Mouse (Mus musculus): Measurements from ENCODE around the gene Usp32. TPM values are rescaled to one million over a fixed set of nuclear protein-coding genes. Genes with fewer than 3 reads are reported as not detected.

Gene Usp32
- polyA plus RNA-seq, 1 experiment from 2014 or later: 5.3 TPM

DNA sequence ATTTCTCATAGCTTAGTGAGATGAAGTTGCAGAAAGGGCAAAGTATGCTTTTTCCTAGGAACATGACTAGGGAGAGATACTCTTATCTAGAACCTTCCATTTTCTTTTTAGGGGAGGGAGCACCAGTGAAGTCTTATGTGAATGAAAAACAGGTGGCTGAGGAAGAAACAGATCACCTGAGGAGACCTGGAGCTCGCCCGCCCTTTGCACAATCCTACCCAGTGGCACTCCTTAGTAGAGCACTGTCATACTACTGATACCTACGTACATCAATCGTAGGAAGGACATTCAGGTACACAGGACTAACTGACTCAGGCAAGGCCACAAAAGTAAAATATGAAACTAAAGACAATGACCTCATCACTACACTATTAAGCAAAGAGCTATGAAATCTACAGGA lies 81.4 kb downstream of the Usp32 start:
- Histone ChIP-seq H3K27ac (ENCODE audit: poor library complexity, severe bottlenecking) (no peak overlapping the region), H3K27me3 (replicated peaks) (no peaks in the 10 kb centered on the region), H3K9ac (no peak overlapping the region), H3K9me3 (replicated peaks) (no peaks in the 10 kb centered on the region), H3K4me2 (no peak overlapping the region), H3K36me3 (0 out of 2 replicates have a peak, but pooled peaks cover 2% of the 10 kb centered on the region), H3K4me1 (replicated peaks) (no peaks in the 10 kb centered on the region), H3K4me3 (no peak overlapping the region)
- WGBS: 97% methylated on average over 4 of the region's 4 CpGs
- no peak for ATAC-seq (ENCODE audit: insufficient number of reproducible peaks, low FRiP score)

DNA sequence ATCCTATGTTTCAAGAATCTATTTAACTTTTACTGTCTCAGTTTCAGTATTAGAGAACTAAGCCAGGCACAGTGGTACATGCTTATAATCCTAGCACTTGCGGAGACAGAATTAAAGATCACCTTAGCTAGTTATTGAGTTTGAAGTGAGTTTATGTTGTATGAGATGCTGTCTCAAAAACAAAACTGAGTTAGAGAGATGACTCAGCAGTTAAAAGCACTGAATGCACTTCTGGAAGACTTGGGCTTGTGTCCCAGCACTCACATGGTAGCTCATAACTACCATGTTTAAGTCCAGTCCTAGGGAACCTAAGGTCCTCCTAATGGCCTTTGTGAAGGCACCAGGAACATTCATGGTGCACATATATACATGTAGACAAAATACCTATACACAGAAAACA lies 82.4 kb downstream of the Usp32 start:
- Histone ChIP-seq H3K36me3 (0 out of 2 replicates have a peak, but pooled peaks cover 2% of the 10 kb centered on the region), H3K9ac (no peak overlapping the region), H3K4me2 (no peak overlapping the region), H3K27ac (ENCODE audit: poor library complexity, severe bottlenecking) (no peak overlapping the region), H3K4me1 (replicated peaks) (no peaks in the 10 kb centered on the region), H3K9me3 (replicated peaks) (no peaks in the 10 kb centered on the region), H3K27me3 (replicated peaks) (no peaks in the 10 kb centered on the region), H3K4me3 (no peak overlapping the region)
- WGBS: 92% methylated on average over 1 of the region's 1 CpGs
- no peak for ATAC-seq (ENCODE audit: insufficient number of reproducible peaks, low FRiP score)

DNA sequence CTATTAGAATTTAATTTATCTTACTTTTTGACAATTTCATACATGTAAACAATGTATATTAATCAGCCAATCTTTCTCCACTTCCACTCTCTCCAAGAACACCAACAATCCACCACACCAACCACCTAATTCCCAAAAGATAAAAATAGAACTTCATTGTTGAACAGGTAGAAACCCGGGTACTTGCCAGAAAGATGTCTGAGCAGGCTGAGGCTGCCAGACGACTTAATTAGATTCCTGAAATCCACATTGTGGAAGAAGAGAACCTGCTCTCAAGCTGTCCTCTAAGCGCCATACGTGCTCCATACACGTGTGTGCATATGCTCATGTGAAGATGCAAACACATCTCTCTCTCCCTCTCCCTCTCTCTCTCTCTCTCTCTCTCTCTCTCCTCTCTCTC lies 83.1 kb downstream of the Usp32 start:
- WGBS: 67% methylated on average over 5 of the region's 5 CpGs
- no peaks in the 10 kb centered on the region for H3K27me3 ChIP-seq (replicated peaks)
- no peak overlapping the region for H3K4me3 ChIP-seq
- H3K4me1 ChIP-seq (replicated peaks): no peaks in the 10 kb centered on the region
- H3K36me3 ChIP-seq: 0 out of 2 replicates have a peak, but pooled peaks cover 2% of the 10 kb centered on the region
- H3K4me2 ChIP-seq: no peak overlapping the region
- no peak overlapping the region for H3K27ac ChIP-seq (ENCODE audit: poor library complexity, severe bottlenecking)
- no peak for ATAC-seq (ENCODE audit: insufficient number of reproducible peaks, low FRiP score)
- no peak overlapping the region for H3K9ac ChIP-seq
- no peaks in the 10 kb centered on the region for H3K9me3 ChIP-seq (replicated peaks)

DNA sequence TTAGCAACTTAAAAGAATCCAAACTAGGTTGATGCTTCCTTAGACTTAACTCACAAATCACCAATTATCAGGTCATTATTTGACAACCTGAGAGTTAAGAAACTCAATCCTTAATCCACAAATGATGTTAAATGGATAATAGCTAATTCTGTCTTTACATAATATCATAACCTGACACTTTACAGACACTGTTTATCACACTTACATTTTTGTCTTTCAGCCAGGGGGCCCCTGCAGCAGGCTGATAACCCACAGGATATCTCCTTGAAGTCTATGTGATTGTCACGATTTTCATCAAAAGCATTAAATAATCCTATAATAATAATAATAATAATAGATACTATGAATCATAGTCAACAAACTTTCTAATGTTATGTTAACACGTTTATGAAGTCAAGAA lies 84.4 kb downstream of the Usp32 start:
- no peak overlapping the region for H3K27ac ChIP-seq (ENCODE audit: poor library complexity, severe bottlenecking)
- no peak for ATAC-seq (ENCODE audit: insufficient number of reproducible peaks, low FRiP score)

DNA sequence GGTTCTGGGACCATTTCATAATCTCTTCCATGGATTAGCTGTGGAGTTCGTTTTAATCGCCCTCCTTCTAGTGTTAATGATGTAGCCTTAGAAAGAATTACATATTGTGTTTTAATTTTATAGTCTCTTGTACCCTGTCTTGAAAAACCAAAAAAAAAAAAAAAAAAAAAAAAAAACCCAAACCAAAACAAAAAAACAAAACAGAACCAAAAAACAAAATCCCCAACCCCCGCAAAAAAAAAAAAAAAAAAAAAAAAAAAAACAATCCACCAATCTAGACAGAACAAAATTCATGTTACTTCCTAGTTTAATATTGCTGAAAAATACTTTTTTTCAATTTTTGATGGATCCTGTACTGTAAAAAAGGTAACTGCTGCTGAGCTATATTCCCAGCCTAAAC lies 100.7 kb downstream of the Usp32 start:
- no peak for ATAC-seq (ENCODE audit: insufficient number of reproducible peaks, low FRiP score)

More for the DNA sequence above, 84.4 kb downstream of the Usp32 start:
- no peaks in the 10 kb centered on the region for H3K27me3 ChIP-seq (replicated peaks)
- 79% methylated on average over 2 of the region's 2 CpGs for WGBS
- H3K4me1 ChIP-seq (replicated peaks): no peaks in the 10 kb centered on the region
- no peaks in the 10 kb centered on the region for H3K9me3 ChIP-seq (replicated peaks)
- H3K36me3 ChIP-seq: 0 out of 2 replicates have a peak, but pooled peaks cover 2% of the 10 kb centered on the region
- H3K9ac ChIP-seq: no peak overlapping the region
- H3K4me3 ChIP-seq: no peak overlapping the region
- no peak overlapping the region for H3K4me2 ChIP-seq

DNA sequence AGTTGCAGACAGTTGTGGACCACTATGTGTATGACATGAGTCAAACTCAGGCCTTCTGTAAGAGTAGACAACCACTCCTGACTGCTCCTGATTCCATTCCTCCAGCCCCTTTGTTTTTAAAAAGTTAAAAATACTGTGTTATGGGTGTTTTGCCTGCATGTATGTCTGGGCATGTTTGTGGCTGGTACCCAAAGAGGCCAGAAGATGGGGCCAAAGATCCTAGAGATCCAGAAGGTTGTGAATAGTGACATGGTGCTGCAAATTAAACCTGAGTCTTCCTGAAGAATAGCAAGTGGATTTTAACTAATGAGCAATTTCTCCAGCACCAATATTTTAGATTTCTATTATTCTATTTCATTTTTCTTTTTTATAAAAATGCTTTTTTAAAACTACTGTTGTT lies 126.8 kb downstream of the Usp32 start:
- H3K4me2 ChIP-seq: no peak overlapping the region
- H3K4me1 ChIP-seq (replicated peaks): no peaks in the 10 kb centered on the region
- H3K9ac ChIP-seq: no peak overlapping the region
- no peaks in the 10 kb centered on the region for H3K9me3 ChIP-seq (replicated peaks)
- H3K4me3 ChIP-seq: no peak overlapping the region
- H3K27ac ChIP-seq (ENCODE audit: poor library complexity, severe bottlenecking): no peak overlapping the region
- no peaks in the 10 kb centered on the region for H3K27me3 ChIP-seq (replicated peaks)
- peaks cover 48% of the 10 kb centered on the region for H3K36me3 ChIP-seq
- ATAC-seq (ENCODE audit: insufficient number of reproducible peaks, low FRiP score): no peak

More for the DNA sequence above, 100.7 kb downstream of the Usp32 start:
- WGBS: 79% methylated on average over 3 of the region's 3 CpGs
- Histone ChIP-seq H3K9me3 (replicated peaks) (no peaks in the 10 kb centered on the region), H3K4me1 (replicated peaks) (no peaks in the 10 kb centered on the region), H3K27ac (ENCODE audit: poor library complexity, severe bottlenecking) (no peak overlapping the region), H3K27me3 (replicated peaks) (no peaks in the 10 kb centered on the region), H3K4me2 (no peak overlapping the region), H3K9ac (no peak overlapping the region), H3K4me3 (no peak overlapping the region), H3K36me3 (peaks cover 24% of the 10 kb centered on the region)

DNA sequence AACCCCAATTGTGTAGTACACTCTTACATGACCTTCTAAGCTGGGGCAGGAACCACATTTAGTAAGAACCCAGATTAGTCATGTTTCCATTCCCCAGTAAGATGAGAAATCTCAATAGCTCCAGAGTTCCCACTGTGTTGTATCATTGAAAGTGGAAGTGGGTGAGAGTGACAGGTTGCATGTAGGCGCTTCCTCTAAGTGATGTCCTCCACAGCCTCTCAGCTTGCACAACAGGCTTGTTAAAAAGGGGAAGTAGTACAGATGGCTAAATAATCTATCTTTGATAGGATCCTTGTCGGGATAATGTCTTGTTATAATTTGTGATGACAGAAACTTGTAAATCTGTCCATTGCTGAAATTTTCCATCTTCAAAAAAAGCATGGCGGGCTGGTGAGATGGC lies 136.4 kb downstream of the Usp32 start:
- Histone ChIP-seq H3K4me2 (no peak overlapping the region), H3K36me3 (peaks cover 42% of the 10 kb centered on the region), H3K27ac (ENCODE audit: poor library complexity, severe bottlenecking) (no peak overlapping the region), H3K9me3 (replicated peaks) (no peaks in the 10 kb centered on the region), H3K27me3 (replicated peaks) (no peaks in the 10 kb centered on the region), H3K9ac (no peak overlapping the region), H3K4me1 (replicated peaks) (no peaks in the 10 kb centered on the region), H3K4me3 (no peak overlapping the region)
- 86% methylated on average over 3 of the region's 3 CpGs for WGBS
- ATAC-seq (ENCODE audit: insufficient number of reproducible peaks, low FRiP score): no peak

DNA sequence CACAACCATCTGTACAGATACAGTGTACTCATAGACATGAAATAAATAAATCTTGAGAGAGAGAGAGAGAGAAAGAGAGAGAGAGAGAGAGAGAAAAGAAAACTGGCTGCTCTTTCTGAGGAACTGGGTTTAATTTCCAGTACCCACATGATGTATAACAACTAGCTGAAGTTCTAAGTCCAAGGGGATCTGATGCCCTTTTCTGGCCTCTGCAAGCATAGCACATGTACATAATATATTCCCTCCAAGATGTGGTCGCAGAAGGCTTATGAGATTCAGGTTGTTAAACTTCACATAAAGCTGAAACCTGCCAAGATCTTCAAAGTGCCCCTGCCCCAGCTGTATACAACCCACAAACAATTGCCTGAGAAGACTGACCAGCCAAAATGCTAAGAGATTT lies 144.7 kb downstream of the Usp32 start:
- H3K9me3 ChIP-seq (replicated peaks): no peaks in the 10 kb centered on the region
- ATAC-seq (ENCODE audit: insufficient number of reproducible peaks, low FRiP score): no peak
- H3K9ac ChIP-seq: no peak overlapping the region
- no peak overlapping the region for H3K27ac ChIP-seq (ENCODE audit: poor library complexity, severe bottlenecking)
- H3K36me3 ChIP-seq: peaks cover 52% of the 10 kb centered on the region
- 93% methylated on average over 1 of the region's 1 CpGs for WGBS
- H3K4me1 ChIP-seq (replicated peaks): no peaks in the 10 kb centered on the region
- no peak overlapping the region for H3K4me3 ChIP-seq
- H3K27me3 ChIP-seq (replicated peaks): no peaks in the 10 kb centered on the region
- no peak overlapping the region for H3K4me2 ChIP-seq

DNA sequence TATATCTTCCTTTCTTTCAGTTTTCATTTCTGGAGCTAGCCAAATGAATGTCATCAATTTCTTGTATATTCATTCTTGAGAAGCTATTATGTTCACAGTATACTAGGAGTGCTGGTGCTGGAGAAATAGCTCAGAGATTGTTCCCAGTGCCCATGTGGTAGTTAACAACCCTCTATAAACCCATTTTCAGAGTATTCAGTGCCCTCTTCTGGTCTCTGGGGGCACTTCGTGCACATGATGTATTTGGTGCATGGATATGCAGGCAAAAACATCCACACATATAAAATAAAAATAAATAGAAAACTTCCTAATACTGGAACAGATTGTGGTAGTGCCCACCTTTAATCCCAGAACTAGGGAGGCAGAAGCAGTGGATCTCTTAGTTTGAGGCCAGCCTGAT lies 147.0 kb downstream of the Usp32 start:
- 87% methylated on average over 1 of the region's 1 CpGs for whole genome bisulfite sequencing
- Histone ChIP-seq H3K36me3 (peaks cover 57% of the 10 kb centered on the region), H3K4me1 (replicated peaks) (no peaks in the 10 kb centered on the region), H3K9ac (no peak overlapping the region), H3K9me3 (replicated peaks) (no peaks in the 10 kb centered on the region), H3K4me2 (no peak overlapping the region), H3K27me3 (replicated peaks) (no peaks in the 10 kb centered on the region), H3K4me3 (no peak overlapping the region), H3K27ac (ENCODE audit: poor library complexity, severe bottlenecking) (no peak overlapping the region)
- ATAC-seq (ENCODE audit: insufficient number of reproducible peaks, low FRiP score): no peak

DNA sequence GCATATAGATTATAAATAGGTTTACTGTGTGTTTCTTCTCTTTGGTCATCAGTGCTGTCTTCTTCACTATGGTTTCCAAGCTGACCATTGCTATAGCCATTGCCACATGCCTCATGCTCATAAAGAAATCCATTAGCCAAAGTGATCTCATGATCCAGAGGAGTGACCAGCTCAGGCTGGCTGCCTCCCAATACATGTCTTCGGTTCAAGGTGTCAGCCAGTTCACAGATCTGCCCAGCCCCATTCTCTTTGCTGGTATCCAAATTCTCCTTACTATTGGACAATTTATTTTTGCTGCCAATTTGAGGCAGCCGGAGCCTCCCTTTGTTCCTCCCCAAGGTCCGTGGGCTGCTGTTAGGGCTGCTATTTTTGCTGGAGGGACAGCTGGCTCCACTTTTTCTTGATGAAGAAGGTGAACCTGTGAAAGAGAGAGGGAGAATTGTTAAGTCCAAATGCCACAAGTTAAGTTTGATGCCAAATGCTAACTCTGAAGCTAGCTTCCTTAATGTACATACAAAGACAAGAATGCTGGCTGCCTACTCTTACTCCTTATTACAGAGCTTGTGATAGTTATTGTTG lies 151.5 kb downstream of the Usp32 start:
- 83% methylated on average over 3 of the region's 3 CpGs for WGBS
- H3K36me3 ChIP-seq: peaks cover 58% of the 10 kb centered on the region

DNA sequence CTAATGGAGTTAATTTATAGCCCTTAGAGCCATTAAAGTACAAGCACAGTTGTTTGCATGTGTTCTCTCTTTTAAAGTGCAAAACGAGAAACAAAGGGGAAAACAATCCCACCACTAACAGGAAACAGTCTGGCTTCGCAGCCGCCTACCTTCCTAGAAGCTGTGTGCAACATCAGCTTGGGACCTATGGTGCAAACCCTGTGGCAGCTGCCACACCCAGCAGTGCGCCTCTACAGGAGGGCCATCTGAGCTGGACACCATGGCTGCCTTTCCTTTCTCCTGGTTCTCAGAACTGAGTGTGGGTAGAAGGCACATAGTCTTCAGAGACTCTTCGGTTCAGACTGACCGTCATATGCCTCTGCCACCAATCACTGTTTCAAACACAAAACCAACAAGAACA lies 154.5 kb downstream of the Usp32 start:
- no peak overlapping the region for H3K4me2 ChIP-seq
- H3K27ac ChIP-seq (ENCODE audit: poor library complexity, severe bottlenecking): no peak overlapping the region
- WGBS: 81% methylated on average over 6 of the region's 6 CpGs
- peaks cover 39% of the 10 kb centered on the region for H3K36me3 ChIP-seq
- no peak overlapping the region for H3K4me3 ChIP-seq
- H3K9me3 ChIP-seq (replicated peaks): no peaks in the 10 kb centered on the region
- H3K9ac ChIP-seq: no peak overlapping the region
- no peaks in the 10 kb centered on the region for H3K4me1 ChIP-seq (replicated peaks)
- ATAC-seq (ENCODE audit: insufficient number of reproducible peaks, low FRiP score): no peak
- H3K27me3 ChIP-seq (replicated peaks): no peaks in the 10 kb centered on the region

More for the DNA sequence above, 151.5 kb downstream of the Usp32 start:
- Histone ChIP-seq H3K27ac (ENCODE audit: poor library complexity, severe bottlenecking) (no peak overlapping the region), H3K4me3 (no peak overlapping the region), H3K4me1 (replicated peaks) (no peaks in the 10 kb centered on the region), H3K9ac (no peak overlapping the region), H3K4me2 (no peak overlapping the region), H3K9me3 (replicated peaks) (no peaks in the 10 kb centered on the region), H3K27me3 (replicated peaks) (no peaks in the 10 kb centered on the region)
- no peak for ATAC-seq (ENCODE audit: insufficient number of reproducible peaks, low FRiP score)

DNA sequence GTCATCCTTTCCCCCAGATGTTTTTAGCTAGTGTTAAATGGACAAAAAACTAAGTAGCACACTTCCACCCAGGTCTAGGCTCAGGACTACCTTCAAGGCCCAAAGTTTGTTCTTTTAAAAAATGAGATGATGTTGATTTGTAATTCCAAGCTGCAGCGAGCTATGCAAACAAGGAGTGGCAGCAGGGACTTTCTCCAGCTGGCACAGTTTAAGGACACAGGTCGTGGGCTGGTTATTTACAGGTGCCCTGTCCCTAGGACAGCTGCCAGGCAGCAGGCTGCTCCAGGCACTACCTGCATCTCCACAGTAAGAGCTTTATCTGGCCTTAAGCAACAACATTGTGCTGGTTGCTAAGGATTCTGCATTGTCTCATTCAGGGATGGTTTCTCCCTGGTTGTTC lies 159.3 kb downstream of the Usp32 start:
- no peaks in the 10 kb centered on the region for H3K9me3 ChIP-seq (replicated peaks)
- ATAC-seq (ENCODE audit: insufficient number of reproducible peaks, low FRiP score): no peak
- H3K9ac ChIP-seq: no peak overlapping the region
- no peak overlapping the region for H3K4me3 ChIP-seq
- no peak overlapping the region for H3K4me2 ChIP-seq
- WGBS: 80% methylated on average over 2 of the region's 2 CpGs
- H3K4me1 ChIP-seq (replicated peaks): 0 out of 2 replicates have a peak, but pooled peaks cover 4% of the 10 kb centered on the region
- H3K36me3 ChIP-seq: peaks cover 13% of the 10 kb centered on the region
- H3K27ac ChIP-seq (ENCODE audit: poor library complexity, severe bottlenecking): no peak overlapping the region
- H3K27me3 ChIP-seq (replicated peaks): no peaks in the 10 kb centered on the region

Measured in heart, embryonic 12.5 days (tissue).